Mouse (Mus musculus) heart, embryonic 15.5 days (tissue): Measurements from ENCODE around the gene Gm13278. TPM values are rescaled to one million over a fixed set of nuclear protein-coding genes. Genes with fewer than 3 reads are reported as not detected.
"Not testable (repeated sequence)": the region's sequence is repeated elsewhere in the genome, so short reads cannot be mapped to it uniquely, and the experiment has no call there.

Experiments
- ATAC-seq: fragments of 200-750 bp; cut with Nextera tagmentation; replicated peaks from 2 replicates; pipeline ENCODE4 v1.8.0; 2017; ENCODE audit warnings: low read depth, moderate TSS enrichment; ENCODE audit not compliant: insufficient number of reproducible peaks, insufficient read depth, low FRiP score
- H3K27ac ChIP-seq: fragments of 300-500 bp; sonication (generic); 2 replicates; pipeline ENCODE4 v1.5.1; 2015; ENCODE audit warnings: mild to moderate bottlenecking, inconsistent platforms
- H3K27me3 ChIP-seq: fragments of 300-500 bp; sonication (generic); 2 replicates; pipeline ENCODE4 v1.6.1; 2015; ENCODE audit warnings: inconsistent platforms
- H3K36me3 ChIP-seq: fragments of 300-500 bp; sonication (generic); 2 replicates; pipeline ENCODE4 v1.6.1; 2015; ENCODE audit warnings: mild to moderate bottlenecking, inconsistent platforms
- H3K4me1 ChIP-seq: fragments of 300-500 bp; sonication (generic); replicated peaks from 2 replicates; pipeline ENCODE4 v1.6.1; 2015; ENCODE audit warnings: inconsistent platforms
- H3K4me2 ChIP-seq: fragments of 300-500 bp; sonication (generic); 2 replicates; pipeline ENCODE4 v1.6.1; 2015; ENCODE audit warnings: inconsistent platforms, mild to moderate bottlenecking, moderate library complexity
- H3K4me3 ChIP-seq: fragments of 300-500 bp; sonication (generic); 2 replicates; pipeline ENCODE4 v1.5.1; 2015; ENCODE audit warnings: mild to moderate bottlenecking, inconsistent platforms
- H3K9ac ChIP-seq: fragments of 300-500 bp; sonication (generic); 2 replicates; pipeline ENCODE4 v1.6.1; 2015; ENCODE audit warnings: mild to moderate bottlenecking, inconsistent platforms
- H3K9me3 ChIP-seq: fragments of 300-500 bp; sonication (generic); replicated peaks from 2 replicates; pipeline ENCODE4 v1.6.1; 2016; ENCODE audit warnings: inconsistent platforms
- WGBS: fragments of 180-500 bp; shearing (Covaris S2); methylation state at CpG from one replicate; pipeline ENCODE4 v1.1.7; 2015; ENCODE audit warnings: mixed read lengths; 5-methylcytosine and 5-hydroxymethylcytosine counted together
- polyA plus RNA-seq: library from polyadenylated mRNA; unstranded; fragments of >200 nt; fragmentation: Nextera tagmentation; extraction: Ambion mirVana; gene quantifications from 2 replicates; pipeline ENCODE4 v1.2.1, GENCODE M21; 2015

Gene Gm13278
- not detected in 2 replicates for polyA plus RNA-seq

DNA sequence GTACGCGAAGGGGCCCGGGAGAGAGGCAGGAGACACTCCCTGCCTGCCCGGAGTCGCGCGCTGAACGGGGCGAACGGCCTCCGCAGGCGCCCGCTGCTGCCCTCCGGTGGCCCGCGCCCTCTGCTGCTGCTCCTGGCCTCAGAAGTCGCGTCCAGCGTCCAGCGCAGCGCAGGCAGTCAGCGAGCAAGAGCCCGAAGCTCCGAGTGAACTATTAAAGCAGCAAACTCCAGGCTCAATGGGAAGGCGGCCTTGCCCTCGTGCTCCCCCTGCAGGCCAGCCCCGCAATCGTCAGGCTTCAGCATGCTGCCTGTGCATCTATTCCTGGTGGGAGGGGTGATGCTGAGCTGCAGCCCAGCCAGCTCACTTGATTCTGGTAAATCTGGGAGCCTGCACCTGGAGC is at the start of gene Gm13278:
Gene Gm13278 (plus strand): TSS at position 301 of the 400 bp plus-strand sequence.
- not testable (repeated sequence) for H3K4me3 ChIP-seq, H3K9ac ChIP-seq, H3K27me3 ChIP-seq, H3K36me3 ChIP-seq, H3K4me2 ChIP-seq, H3K27ac ChIP-seq, H3K4me1 ChIP-seq, H3K9me3 ChIP-seq, ATAC-seq
- WGBS, result no CpG with 5 or more reads among the region's 28 CpGs

DNA sequence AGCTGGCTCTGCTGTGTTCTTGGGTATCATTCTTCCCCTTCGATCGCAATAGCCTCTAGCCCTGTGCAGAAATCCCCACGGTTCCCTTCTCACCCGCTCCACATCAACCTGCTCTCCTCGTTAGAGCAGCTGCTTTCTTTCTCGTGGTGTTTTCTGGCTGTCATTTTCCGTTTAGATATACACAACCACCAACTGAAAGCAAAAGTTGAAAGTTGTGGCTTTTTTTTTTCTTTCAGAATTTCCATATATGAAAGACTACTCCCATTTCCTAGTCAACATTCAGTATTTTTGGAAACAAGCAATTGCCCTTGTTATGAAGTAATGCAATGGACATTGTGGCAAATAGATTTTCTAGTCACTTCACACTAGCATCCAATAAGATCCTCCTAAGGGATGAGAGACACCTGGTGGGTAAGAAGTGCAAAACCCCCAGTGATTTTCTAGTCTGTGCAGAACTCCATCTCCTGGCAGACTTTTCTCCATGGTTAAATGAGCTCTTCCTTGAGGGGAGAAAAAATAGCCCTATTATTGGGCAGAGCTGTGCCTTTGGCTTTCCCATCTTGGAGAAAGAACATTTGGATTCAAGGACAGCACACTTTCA is 48.5 kb upstream of the Gm13278 start:
- H3K9ac ChIP-seq, result no peak overlapping the region
- no peak overlapping the region for H3K4me2 ChIP-seq
- WGBS, result 64% methylated on average over 7 of the region's 7 CpGs
- H3K27ac ChIP-seq, result no peak overlapping the region
- no peaks in the 10 kb centered on the region for H3K9me3 ChIP-seq
- H3K27me3 ChIP-seq, result no peaks in the 10 kb centered on the region
- no peak overlapping the region for H3K4me3 ChIP-seq
- no peak for ATAC-seq
- no peaks in the 10 kb centered on the region for H3K36me3 ChIP-seq
- 0 out of 2 replicates have a peak, but pooled peaks cover 2% of the 10 kb centered on the region for H3K4me1 ChIP-seq

DNA sequence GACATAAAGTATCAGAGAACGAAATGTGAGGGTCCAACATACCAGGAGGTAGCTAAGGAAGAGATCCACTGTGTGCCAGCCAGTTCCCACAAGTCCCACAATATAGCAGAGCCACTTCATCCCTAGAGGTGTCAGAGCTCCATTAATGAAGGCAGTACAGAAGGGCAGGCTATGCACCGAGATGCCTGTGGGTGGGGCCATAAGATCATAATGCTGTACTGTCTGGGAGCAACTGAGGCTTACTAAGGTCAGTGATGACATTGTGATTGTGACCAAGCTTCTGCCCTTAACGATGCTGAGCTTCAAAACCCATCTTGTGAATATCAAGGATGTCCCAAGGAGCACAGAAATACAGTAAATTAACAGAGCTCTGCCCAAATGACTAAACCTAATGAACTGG is 47.1 kb upstream of the Gm13278 start:
- no peaks in the 10 kb centered on the region for H3K27me3 ChIP-seq
- ATAC-seq, result no peak
- 60% methylated on average over 3 of the region's 3 CpGs for WGBS

DNA sequence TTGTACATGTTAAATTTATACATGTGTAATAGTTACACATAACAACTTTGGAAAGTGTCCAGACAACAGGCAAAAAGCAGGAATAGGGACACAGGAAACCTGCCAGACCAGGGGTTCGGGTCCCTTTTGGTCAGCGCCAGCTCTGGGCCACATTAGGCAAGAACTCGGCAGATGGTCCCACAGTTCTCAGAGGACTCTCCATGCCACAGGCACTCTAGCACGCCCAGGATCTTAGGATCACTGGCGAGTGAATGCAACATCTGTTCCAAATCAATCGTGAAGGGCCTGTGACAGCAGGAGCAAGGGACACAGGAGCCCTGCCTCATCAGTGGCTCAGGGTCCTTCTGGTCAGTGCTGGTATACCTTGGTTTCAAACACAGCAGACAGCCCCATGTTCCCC is 41.4 kb upstream of the Gm13278 start:
- Histone ChIP-seq H3K27me3 (no peaks in the 10 kb centered on the region), H3K4me1 (no peaks in the 10 kb centered on the region), H3K4me2 (no peak overlapping the region), H3K4me3 (no peak overlapping the region), H3K27ac (no peak overlapping the region), H3K36me3 (no peaks in the 10 kb centered on the region), H3K9ac (no peak overlapping the region), H3K9me3 (no peaks in the 10 kb centered on the region)
- 45% methylated on average over 6 of the region's 6 CpGs for WGBS
- ATAC-seq, result no peak

More for the DNA sequence above, 47.1 kb upstream of the Gm13278 start:
- Histone ChIP-seq H3K27ac (no peak overlapping the region), H3K4me3 (no peak overlapping the region), H3K4me1 (no peaks in the 10 kb centered on the region), H3K9me3 (no peaks in the 10 kb centered on the region), H3K4me2 (no peak overlapping the region), H3K36me3 (no peaks in the 10 kb centered on the region), H3K9ac (no peak overlapping the region)

DNA sequence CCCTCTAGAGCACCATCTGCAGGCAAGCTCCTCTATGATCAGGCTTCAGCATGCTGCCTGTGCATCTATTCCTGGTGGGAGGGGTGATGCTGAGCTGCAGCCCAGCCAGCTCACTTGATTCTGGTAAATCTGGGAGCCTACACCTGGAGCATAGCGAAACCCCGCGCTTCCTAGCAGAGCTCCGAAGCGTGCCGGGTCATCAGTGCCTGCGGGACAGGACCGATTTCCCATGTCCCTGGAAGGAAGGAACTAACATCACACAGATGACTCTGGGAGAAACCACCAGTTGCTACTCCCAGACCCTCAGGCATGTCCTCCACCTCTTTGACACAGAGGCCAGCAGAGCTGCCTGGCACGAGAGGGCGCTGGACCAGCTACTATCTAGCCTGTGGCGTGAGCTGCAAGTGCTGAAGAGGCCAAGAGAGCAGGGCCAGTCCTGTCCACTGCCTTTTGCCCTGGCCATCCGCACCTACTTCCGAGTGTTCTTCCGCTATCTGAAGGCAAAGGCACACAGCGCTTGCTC is 36.5 kb upstream of the Gm13278 start, which contains the start of gene Gm13271:
Gene Gm13271 (plus strand): TSS at position 51 of the 523 bp plus-strand sequence.
- H3K4me1 ChIP-seq, H3K36me3 ChIP-seq, H3K9ac ChIP-seq, H3K4me3 ChIP-seq, H3K27ac ChIP-seq, H3K27me3 ChIP-seq, H3K4me2 ChIP-seq, H3K9me3 ChIP-seq, ATAC-seq: not testable (repeated sequence)
- 76% methylated on average over 15 of the region's 15 CpGs for WGBS

DNA sequence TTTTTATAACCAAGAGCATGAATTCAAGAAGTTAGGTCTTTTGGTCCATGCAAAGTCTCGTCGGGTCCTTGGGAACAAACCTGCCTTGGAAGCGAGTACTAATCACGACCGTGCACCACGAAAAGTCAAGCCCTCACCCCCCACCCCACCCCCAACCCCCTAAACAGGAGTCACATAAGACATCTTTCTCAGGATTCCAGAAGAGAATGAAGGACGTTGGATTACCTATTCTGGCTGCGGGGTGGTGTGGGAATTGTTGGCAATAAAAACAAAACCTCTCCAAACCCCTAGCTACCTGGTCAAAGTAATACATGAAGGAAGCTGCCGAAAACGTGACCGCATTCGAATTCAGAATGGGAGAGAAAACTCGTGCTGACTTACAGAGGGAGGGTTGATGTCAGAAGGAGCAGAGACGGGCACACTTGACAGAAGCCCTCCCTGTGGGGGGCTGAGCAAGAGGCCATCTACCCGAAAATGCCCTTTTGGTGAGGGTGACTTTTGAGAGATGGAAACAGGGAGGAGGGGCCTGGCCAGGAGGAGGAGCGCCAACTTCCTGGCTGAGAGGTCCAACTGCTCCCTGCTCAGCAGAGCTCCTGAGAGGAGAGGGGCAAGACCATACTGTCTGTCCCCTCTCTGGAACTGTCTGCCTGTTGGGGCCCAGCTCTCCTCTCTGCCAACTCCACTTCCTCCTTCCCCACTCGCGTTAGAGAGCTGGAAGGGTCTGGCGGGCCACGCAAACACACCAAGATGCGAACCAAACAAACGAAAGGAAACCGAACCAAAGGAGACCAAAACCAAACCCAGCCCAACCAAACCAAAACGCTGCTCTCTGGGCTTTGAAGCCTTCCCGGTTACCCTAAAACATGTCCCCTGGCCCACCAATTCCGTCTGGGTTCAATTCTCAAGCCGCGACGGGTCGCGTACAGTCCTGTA is 34.5 kb upstream of the Gm13278 start:
- not testable (repeated sequence) for H3K27me3 ChIP-seq, H3K4me1 ChIP-seq, H3K9me3 ChIP-seq, ATAC-seq, H3K36me3 ChIP-seq
- Histone ChIP-seq H3K27ac (peak overlapping the region; percentile 98), H3K4me3 (peak overlapping the region; percentile 70), H3K9ac (peak overlapping the region; percentile 76), H3K4me2 (peak overlapping the region; percentile 83)
- 7% methylated on average over 29 of the region's 31 CpGs for WGBS

DNA sequence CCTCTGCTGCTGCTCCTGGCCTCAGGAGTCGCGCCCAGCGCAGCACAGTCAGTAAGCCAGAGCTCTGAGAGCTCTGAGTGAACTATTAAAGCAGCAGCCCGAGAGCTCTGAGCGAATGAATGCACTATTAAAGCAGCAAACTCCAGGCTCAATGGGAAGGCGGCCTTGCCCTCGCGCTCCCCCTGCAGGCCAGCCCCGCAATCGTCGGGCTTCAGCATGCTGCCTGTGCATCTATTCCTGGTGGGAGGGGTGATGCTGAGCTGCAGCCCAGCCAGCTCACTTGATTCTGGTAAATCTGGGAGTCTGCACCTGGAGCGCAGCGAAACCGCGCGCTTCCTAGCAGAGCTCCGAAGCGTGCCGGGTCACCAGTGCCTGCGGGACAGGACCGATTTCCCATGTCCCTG is 33.7 kb upstream of the Gm13278 start:
- not testable (repeated sequence) for H3K27me3 ChIP-seq, H3K9me3 ChIP-seq, H3K4me1 ChIP-seq, H3K36me3 ChIP-seq
- peak; percentile 100 for ATAC-seq
- WGBS, result under 1% methylated on average over 21 of the region's 21 CpGs
- Histone ChIP-seq H3K4me3 (peak overlapping the region; percentile 70), H3K27ac (peak overlapping the region; percentile 98), H3K9ac (peak overlapping the region; percentile 76), H3K4me2 (peak overlapping the region; percentile 83)

DNA sequence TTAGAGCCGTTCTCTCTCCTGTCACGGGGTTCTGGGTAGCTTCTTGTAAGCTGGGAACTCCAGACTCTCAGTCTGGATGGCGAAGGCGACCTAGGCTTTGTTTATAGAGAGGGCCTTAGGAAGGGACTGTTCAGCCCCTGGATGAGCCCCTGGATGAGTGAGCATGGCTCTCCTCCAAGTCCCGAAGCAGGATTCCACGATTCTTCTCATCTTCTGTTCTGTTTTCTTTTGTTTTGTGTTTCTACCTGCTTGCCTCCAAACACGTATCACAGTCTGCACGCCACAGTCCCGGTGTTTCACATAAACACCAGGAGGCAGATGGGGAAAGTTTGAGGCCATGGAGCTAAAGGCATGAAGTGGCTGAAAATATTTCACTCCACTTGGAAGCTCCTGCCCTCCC is 32.6 kb upstream of the Gm13278 start:
- not testable (repeated sequence) for H3K27ac ChIP-seq, H3K4me1 ChIP-seq, H3K4me2 ChIP-seq, H3K36me3 ChIP-seq, H3K9me3 ChIP-seq, ATAC-seq, H3K4me3 ChIP-seq, H3K9ac ChIP-seq, H3K27me3 ChIP-seq
- 85% methylated on average over 9 of the region's 9 CpGs for WGBS

DNA sequence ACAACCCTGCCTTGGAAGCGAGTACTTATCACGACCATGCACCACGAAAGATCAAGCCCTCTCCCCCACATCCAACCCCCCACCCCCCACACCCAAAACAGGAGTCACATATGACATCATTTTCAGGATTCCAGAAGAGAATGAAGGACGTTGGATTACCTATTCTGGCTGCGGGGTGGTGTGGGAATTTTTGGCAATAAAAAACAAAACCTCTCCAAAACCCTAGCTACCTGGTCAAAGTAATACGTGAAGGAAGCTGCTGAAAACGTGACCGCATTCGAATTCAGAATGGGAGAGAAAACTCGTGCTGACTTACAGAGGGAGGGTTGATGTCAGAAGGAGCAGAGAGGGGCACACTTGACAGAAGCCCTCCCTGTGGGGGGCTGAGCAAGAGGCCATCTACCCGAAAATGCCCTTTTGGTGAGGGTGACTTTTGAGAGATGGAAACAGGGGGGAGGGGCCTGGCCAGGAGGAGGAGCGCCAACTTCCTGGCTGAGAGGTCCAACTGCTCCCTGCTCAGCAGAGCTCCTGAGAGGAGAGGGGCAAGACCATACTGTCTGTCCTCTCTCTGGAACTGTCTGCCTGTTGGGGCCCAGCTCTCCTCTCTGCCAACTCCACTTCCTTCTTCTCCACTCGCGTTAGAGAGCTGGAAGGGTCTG is 31.6 kb upstream of the Gm13278 start, which contains the start of gene Gm13283:
Gene Gm13283 (plus strand): TSS at position 510 of the 659 bp plus-strand sequence.
- not testable (repeated sequence) for H3K36me3 ChIP-seq, H3K9me3 ChIP-seq, ATAC-seq, H3K27me3 ChIP-seq, H3K4me1 ChIP-seq
- peak within 1 kb of the TSS; percentile 43; the same call in 1 of the 2 replicates for H3K9ac ChIP-seq
- H3K4me3 ChIP-seq, result peak within 1 kb of the TSS; percentile 42
- peak within 1 kb of the TSS; percentile 76 for H3K27ac ChIP-seq
- peak within 1 kb of the TSS; percentile 55 for H3K4me2 ChIP-seq
- WGBS, result 18% methylated on average over 11 of the region's 14 CpGs

DNA sequence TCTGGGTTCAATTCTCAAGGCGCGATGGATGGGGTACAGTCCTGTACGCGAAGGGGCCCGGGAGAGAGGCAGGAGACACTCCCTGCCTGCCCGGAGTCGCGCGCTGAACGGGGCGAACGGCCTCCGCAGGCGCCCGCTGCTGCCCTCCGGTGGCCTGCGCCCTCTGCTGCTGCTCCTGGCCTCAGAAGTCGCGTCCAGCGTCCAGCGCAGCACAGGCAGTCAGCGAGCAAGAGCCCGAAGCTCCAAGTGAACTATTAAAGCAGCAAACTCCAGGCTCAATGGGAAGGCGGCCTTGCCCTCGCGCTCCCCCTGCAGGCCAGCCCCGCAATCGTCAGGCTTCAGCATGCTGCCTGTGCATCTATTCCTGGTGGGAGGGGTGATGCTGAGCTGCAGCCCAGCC is 30.9 kb upstream of the Gm13278 start:
- peak overlapping the region; percentile 43; the same call in 1 of the 2 replicates for H3K9ac ChIP-seq
- peak overlapping the region; percentile 76 for H3K27ac ChIP-seq

DNA sequence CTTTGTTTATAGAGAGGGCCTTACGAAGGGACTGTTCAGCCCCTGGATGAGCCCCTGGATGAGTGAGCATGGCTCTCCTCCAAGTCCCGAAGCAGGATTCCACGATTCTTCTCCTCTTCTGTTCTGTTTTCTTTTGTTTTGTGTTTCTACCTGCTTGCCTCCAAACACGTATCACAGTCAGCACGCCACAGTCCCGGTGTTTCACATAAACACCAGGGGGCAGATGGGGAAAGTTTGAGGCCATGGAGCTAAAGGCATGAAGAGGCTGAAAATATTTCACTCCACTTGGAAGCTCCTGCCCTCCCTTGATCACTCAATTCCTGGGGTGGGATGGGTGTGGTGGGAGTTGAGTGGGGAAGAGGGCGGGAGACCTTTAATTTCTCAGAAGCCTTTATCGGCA is 29.6 kb upstream of the Gm13278 start:
- H3K27me3 ChIP-seq, H3K27ac ChIP-seq, ATAC-seq, H3K9me3 ChIP-seq, H3K4me2 ChIP-seq, H3K9ac ChIP-seq, H3K36me3 ChIP-seq, H3K4me3 ChIP-seq, H3K4me1 ChIP-seq: not testable (repeated sequence)
- 65% methylated on average over 6 of the region's 8 CpGs for WGBS

More for the DNA sequence above, 30.9 kb upstream of the Gm13278 start:
- H3K4me3 ChIP-seq, result peak overlapping the region; percentile 42
- not testable (repeated sequence) for H3K9me3 ChIP-seq, H3K27me3 ChIP-seq, ATAC-seq, H3K36me3 ChIP-seq, H3K4me1 ChIP-seq
- 0% methylated on average over 26 of the region's 28 CpGs for WGBS
- H3K4me2 ChIP-seq, result peak overlapping the region; percentile 55
